Mouse (Mus musculus): ENCODE measurements around the gene Tmem59l. TPM values are rescaled to one million over a fixed set of nuclear protein-coding genes. Genes with fewer than 3 reads are reported as not detected.

Gene Tmem59l
- polyA plus RNA-seq, 1 experiment, result not detected

GRCm38 (mm10) chr8:70492664-70493640 is 5.8 kb upstream of the Tmem59l start, which contains the start of gene Crlf1:
Crlf1 (plus strand) TSS chr8:70493158.
- TF ChIP-seq CTCF (IDR thresholded peaks at IDR 0.05; ENCODE audit: insufficient read depth, low read depth, low read length) (no peak), POLR2A (IDR thresholded peaks at IDR 0.05; ENCODE audit: insufficient read depth, low read depth, low read length) (no peak)
- H3K4me3 ChIP-seq (ENCODE audit: insufficient read depth, low read depth, low read length), result peak within 1 kb of the TSS; percentile 25
- WGBS, result 1% methylated on average over 90 of the region's 93 CpGs
- H3K27ac ChIP-seq (ENCODE audit: insufficient read depth, low read depth, low read length), result no peak within 1 kb of the TSS
- H3K4me1 ChIP-seq (ENCODE audit: control insufficient read depth, insufficient read depth, low read length), result peaks cover 46% of the 10 kb centered on the region

- Histone ChIP-seq H3K27ac (ENCODE audit: insufficient read depth, low read depth, low read length) (no peak overlapping the region), H3K4me3 (ENCODE audit: insufficient read depth, low read depth, low read length) (no peak overlapping the region), H3K4me1 (ENCODE audit: control insufficient read depth, insufficient read depth, low read length) (peaks cover 57% of the 10 kb centered on the region)
- 18% methylated on average over 20 of the region's 20 CpGs for WGBS
- TF ChIP-seq POLR2A (IDR thresholded peaks at IDR 0.05; ENCODE audit: insufficient read depth, low read depth, low read length), result no peak
Measured at GRCm38 (mm10) chr8:70490880-70491495, 3.8 kb upstream of the Tmem59l start.

- Histone ChIP-seq H3K4me1 (ENCODE audit: control insufficient read depth, insufficient read depth, low read length) (peaks cover 58% of the 10 kb centered on the region), H3K4me3 (ENCODE audit: insufficient read depth, low read depth, low read length) (no peak overlapping the region), H3K27ac (ENCODE audit: insufficient read depth, low read depth, low read length) (no peak overlapping the region)
- 40% methylated on average over 10 of the region's 10 CpGs for WGBS
- TF ChIP-seq POLR2A (IDR thresholded peaks at IDR 0.05; ENCODE audit: insufficient read depth, low read depth, low read length) (no peak), CTCF (IDR thresholded peaks at IDR 0.05; ENCODE audit: insufficient read depth, low read depth, low read length) (no peak)
Measured at GRCm38 (mm10) chr8:70490061-70490879, 3.1 kb upstream of the Tmem59l start.

GRCm38 (mm10) chr8:70489576-70489975 is 2.4 kb upstream of the Tmem59l start:
- Histone ChIP-seq H3K4me3 (ENCODE audit: insufficient read depth, low read depth, low read length) (0 out of 2 replicates have a peak overlapping the region, but pooled peaks have one; percentile 6), H3K27ac (ENCODE audit: insufficient read depth, low read depth, low read length) (no peak overlapping the region), H3K4me1 (ENCODE audit: control insufficient read depth, insufficient read depth, low read length) (peaks cover 58% of the 10 kb centered on the region)
- no peak for TF ChIP-seq CTCF (IDR thresholded peaks at IDR 0.05; ENCODE audit: insufficient read depth, low read depth, low read length)
- no peak for TF ChIP-seq POLR2A (IDR thresholded peaks at IDR 0.05; ENCODE audit: insufficient read depth, low read depth, low read length)
- 4% methylated on average over 41 of the region's 41 CpGs for WGBS

GRCm38 (mm10) chr8:70488931-70489470 is 1.8 kb upstream of the Tmem59l start:
- H3K27ac ChIP-seq (ENCODE audit: insufficient read depth, low read depth, low read length), result no peak overlapping the region
- no peak overlapping the region for H3K4me3 ChIP-seq (ENCODE audit: insufficient read depth, low read depth, low read length)
- H3K4me1 ChIP-seq (ENCODE audit: control insufficient read depth, insufficient read depth, low read length), result peaks cover 52% of the 10 kb centered on the region
- TF ChIP-seq POLR2A (IDR thresholded peaks at IDR 0.05; ENCODE audit: insufficient read depth, low read depth, low read length) (no peak), CTCF (IDR thresholded peaks at IDR 0.05; ENCODE audit: insufficient read depth, low read depth, low read length) (no peak)
- 15% methylated on average over 14 of the region's 14 CpGs for WGBS

- TF ChIP-seq CTCF (IDR thresholded peaks at IDR 0.05; ENCODE audit: insufficient read depth, low read depth, low read length), result no peak
- TF ChIP-seq POLR2A (IDR thresholded peaks at IDR 0.05; ENCODE audit: insufficient read depth, low read depth, low read length), result no peak
- H3K4me3 ChIP-seq (ENCODE audit: insufficient read depth, low read depth, low read length), result peak overlapping the region; percentile 89
- WGBS, result 9% methylated on average over 55 of the region's 55 CpGs
- H3K27ac ChIP-seq (ENCODE audit: insufficient read depth, low read depth, low read length), result no peak overlapping the region
- peaks cover 44% of the 10 kb centered on the region for H3K4me1 ChIP-seq (ENCODE audit: control insufficient read depth, insufficient read depth, low read length)
Measured at GRCm38 (mm10) chr8:70487993-70488796, 1.0 kb upstream of the Tmem59l start.

- WGBS, result 51% methylated on average over 7 of the region's 7 CpGs
- TF ChIP-seq POLR2A (IDR thresholded peaks at IDR 0.05; ENCODE audit: insufficient read depth, low read depth, low read length), result no peak
- no peak for TF ChIP-seq CTCF (IDR thresholded peaks at IDR 0.05; ENCODE audit: insufficient read depth, low read depth, low read length)
- H3K27ac ChIP-seq (ENCODE audit: insufficient read depth, low read depth, low read length), result no peak overlapping the region
- peaks cover 35% of the 10 kb centered on the region for H3K4me1 ChIP-seq (ENCODE audit: control insufficient read depth, insufficient read depth, low read length)
- peak overlapping the region; percentile 89 for H3K4me3 ChIP-seq (ENCODE audit: insufficient read depth, low read depth, low read length)
Measured at GRCm38 (mm10) chr8:70486191-70486681, 922 bp downstream of the Tmem59l start.

Data from olfactory bulb, adult 2 months (tissue).